Mouse (Mus musculus) embryo, embryonic 11.5 days (tissue): ENCODE measurements around the gene Gm14214.

ENCODE experiments used
- DNase-seq: peaks from one replicate; pipeline ENCODE4 v3.0.0-alpha.2; 2012; ENCODE audit warnings: low read depth, low spot score

Gm14214 gene

GRCm38 (mm10) chr2:154730841-154731240, 39.0 kb downstream of the Gm14214 start:
- DNase-seq = no peak

DNA sequence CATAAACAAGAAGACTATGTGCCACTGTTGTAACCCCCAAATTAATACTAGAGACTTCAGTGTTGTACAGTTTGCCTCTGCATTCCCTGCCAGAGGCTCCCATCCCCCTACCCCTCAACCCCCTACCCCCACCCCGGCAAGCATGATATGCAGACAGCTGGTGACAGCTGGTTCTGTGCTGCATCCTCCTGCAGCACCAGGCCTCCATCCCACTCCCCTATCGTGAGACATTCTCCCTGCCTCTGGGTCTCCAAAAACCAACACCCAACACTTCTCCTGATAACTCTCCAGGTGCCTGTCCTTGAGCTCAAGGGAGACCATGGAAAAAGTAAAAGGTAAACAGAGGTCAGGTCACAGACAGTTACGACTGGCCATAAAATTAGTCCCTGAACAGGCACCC, 40.1 kb downstream of the Gm14214 start:
- no peak for DNase-seq

GRCm38 (mm10) chr2:154723473-154723872, 46.4 kb downstream of the Gm14214 start:
- DNase-seq = no peak

GRCm38 (mm10) chr2:154720315-154720714, 49.5 kb downstream of the Gm14214 start:
- no peak for DNase-seq
